Comparison of ENCODE assay signal across 21 mouse cellular contexts in genomic region chr6:37633948-37634347, GRCm38 (mm10).
DNase-seq lines count a peak whose midpoint lies in the region; ATAC-seq and TF ChIP-seq lines count a peak whose summit lies in the region.
"Had no signal": no experiment of that assay in that cellular context is flagged by ENCODE, and none has a peak within 500 bp of the region (broad histone marks: within the 10 kb centered on the region; RNA-seq: fewer than 3 reads in every experiment).

No protein-coding gene starts in this region.

- no peak overlapping the region for H3K27ac ChIP-seq in midbrain, embryonic 11.5 days (ENCODE audit: low read depth, low read length)
- no peak overlapping the region for H3K27ac ChIP-seq in midbrain, postnatal 0 days (ENCODE audit: low read depth, low read length)
- H3K27ac ChIP-seq: forebrain, embryonic 10.5 days; forebrain, embryonic 13.5 days; gastrocnemius, adult 2 months; hindbrain, embryonic 12.5 days; hindbrain, embryonic 15.5 days had no signal

- H3K4me1 ChIP-seq in midbrain, embryonic 11.5 days (ENCODE audit: control insufficient read depth, insufficient read depth, low read length): no peaks in the 10 kb centered on the region
- no peaks in the 10 kb centered on the region for H3K4me1 ChIP-seq in midbrain, postnatal 0 days (ENCODE audit: insufficient read depth, low read length)
- H3K4me1 ChIP-seq: forebrain, embryonic 10.5 days; forebrain, embryonic 13.5 days; hindbrain, embryonic 12.5 days; hindbrain, embryonic 15.5 days had no signal

- no peak overlapping the region for H3K4me3 ChIP-seq in midbrain, embryonic 11.5 days (ENCODE audit: low read depth, low read length)
- no peak overlapping the region for H3K4me3 ChIP-seq in midbrain, postnatal 0 days (ENCODE audit: low read depth, low read length)
- H3K4me3 ChIP-seq: forebrain, embryonic 10.5 days; forebrain, embryonic 13.5 days; gastrocnemius, adult 2 months; hindbrain, embryonic 12.5 days; hindbrain, embryonic 15.5 days had no signal

- H3K9me3 ChIP-seq in midbrain, embryonic 11.5 days (ENCODE audit: control insufficient read depth, low read length): no peaks in the 10 kb centered on the region
- no peaks in the 10 kb centered on the region for H3K9me3 ChIP-seq in midbrain, postnatal 0 days (ENCODE audit: low read length)
- H3K9me3 ChIP-seq: forebrain, embryonic 10.5 days; forebrain, embryonic 13.5 days; hindbrain, embryonic 12.5 days; hindbrain, embryonic 15.5 days had no signal

- no peak for ATAC-seq in midbrain, embryonic 11.5 days (ENCODE audit: low FRiP score)
- no peak for ATAC-seq in midbrain, postnatal 0 days (ENCODE audit: low FRiP score)
- ATAC-seq: forebrain, embryonic 13.5 days; forebrain, embryonic 16.5 days had no signal

- WGBS in midbrain, embryonic 11.5 days: 86% methylated on average over 1 of the region's 1 CpGs
- WGBS in midbrain, postnatal 0 days: 82% methylated on average over 1 of the region's 1 CpGs

- no peaks in the 10 kb centered on the region for H3K27me3 ChIP-seq in midbrain, embryonic 11.5 days (ENCODE audit: control insufficient read depth, insufficient read depth, low read length)
- no peaks in the 10 kb centered on the region for H3K27me3 ChIP-seq in midbrain, postnatal 0 days (ENCODE audit: insufficient read depth, low read length)
- H3K27me3 ChIP-seq: forebrain, embryonic 13.5 days; hindbrain, embryonic 12.5 days; hindbrain, embryonic 15.5 days had no signal

- no peaks in the 10 kb centered on the region for H3K36me3 ChIP-seq in midbrain, embryonic 11.5 days (ENCODE audit: control insufficient read depth, insufficient read depth, low read length)
- H3K36me3 ChIP-seq in midbrain, postnatal 0 days (ENCODE audit: insufficient read depth, low read length): no peaks in the 10 kb centered on the region
- H3K36me3 ChIP-seq: forebrain, embryonic 10.5 days; hindbrain, embryonic 12.5 days; hindbrain, embryonic 15.5 days had no signal

- no peak for TF ChIP-seq CTCF in midbrain, postnatal 0 days (IDR thresholded peaks at IDR 0.05)

- DNase-seq in midbrain, embryonic 11.5 days (ENCODE audit: low spot score, missing footprints): peak; percentile 8
- DNase-seq in midbrain, postnatal 0 days (ENCODE audit: low spot score): no peak
- DNase-seq in T-cell, adult 2 months (ENCODE audit: low spot score): peak; percentile 40
- DNase-seq in naive thymus-derived CD4-positive, alpha-beta T cell, adult 2 months (ENCODE audit: low read depth): peak; percentile 57
- DNase-seq in B cell, adult 2 months: no peak
- DNase-seq in layer of hippocampus, postnatal 25 days (ENCODE audit: extremely low spot score in 1 of 2, low spot score in 1 of 2): no peak
- no peak for DNase-seq in thymus, postnatal 0 days (ENCODE audit: low spot score)
- DNase-seq: adrenal gland, postnatal 10 days; adrenal gland, postnatal 36 days; cerebellum, adult 18-20 months; cerebellum, adult 9-10 months; cerebellum, postnatal 14 days; gastrocnemius, adult 2 months; gastrocnemius, postnatal 14 days; heart, adult 11 months had no signal

- H3K9ac ChIP-seq in midbrain, embryonic 11.5 days (ENCODE audit: low read length): no peak overlapping the region
- H3K9ac ChIP-seq in midbrain, postnatal 0 days (replicated peaks; ENCODE audit: low read length, poor library complexity, severe bottlenecking): no peak overlapping the region
- H3K9ac ChIP-seq: forebrain, embryonic 13.5 days; hindbrain, embryonic 12.5 days; hindbrain, embryonic 15.5 days had no signal

- no peak overlapping the region for H3K4me2 ChIP-seq in midbrain, embryonic 11.5 days
- no peak overlapping the region for H3K4me2 ChIP-seq in midbrain, postnatal 0 days (ENCODE audit: low read depth, low read length, poor library complexity, severe bottlenecking)
- H3K4me2 ChIP-seq: forebrain, embryonic 13.5 days; heart, embryonic 11.5 days; hindbrain, embryonic 12.5 days; hindbrain, embryonic 15.5 days had no signal

Comparison
In these comparisons a context has a peak if more than half of its experiments do, and no peak if none do; other contexts are left out.
1. DNase-seq: peak in midbrain, embryonic 11.5 days (single experiment), T-cell, adult 2 months (single experiment) and naive thymus-derived CD4-positive, alpha-beta T cell, adult 2 months (single experiment); none in midbrain, postnatal 0 days (single experiment), B cell, adult 2 months (0 of 2), layer of hippocampus, postnatal 25 days (0 of 2) and thymus, postnatal 0 days (single experiment).